Mouse (Mus musculus): ENCODE measurements around the gene Fbxo6. TPM values are rescaled to one million over a fixed set of nuclear protein-coding genes. Genes with fewer than 3 reads are reported as not detected.

Gene Fbxo6
- polyA plus RNA-seq, 1 experiment from 2014 or later: 31.9 TPM

DNA sequence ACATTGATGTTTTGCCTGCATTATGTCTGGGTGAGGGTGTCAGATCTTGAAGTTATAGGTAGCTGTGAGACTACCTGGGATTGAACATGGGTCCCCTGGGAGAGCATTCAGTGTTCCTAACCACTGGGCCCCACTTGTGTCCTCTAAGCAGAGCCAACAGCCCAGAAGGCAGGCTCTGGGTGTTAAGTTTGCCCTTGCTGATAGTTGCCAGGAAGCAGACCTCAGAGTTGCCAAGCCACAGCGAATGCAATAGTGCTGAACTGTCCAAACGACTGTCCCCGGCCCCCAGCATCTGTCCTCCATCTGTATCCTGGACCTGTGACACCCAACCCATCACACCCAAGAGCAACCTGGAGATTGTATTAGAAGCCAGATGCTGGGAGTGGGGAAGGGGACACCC, 53.3 kb downstream of the Fbxo6 start:
- no peaks in the 10 kb centered on the region for H3K79me2 ChIP-seq (ENCODE audit: inconsistent target)
- H3K27ac ChIP-seq: no peak overlapping the region
- 36% methylated on average over 3 of the region's 3 CpGs for WGBS (ENCODE audit: missing documents)
- H3K36me3 ChIP-seq (ENCODE audit: inconsistent target): no peaks in the 10 kb centered on the region
- no peak overlapping the region for H3K4me3 ChIP-seq (ENCODE audit: inconsistent target)

DNA sequence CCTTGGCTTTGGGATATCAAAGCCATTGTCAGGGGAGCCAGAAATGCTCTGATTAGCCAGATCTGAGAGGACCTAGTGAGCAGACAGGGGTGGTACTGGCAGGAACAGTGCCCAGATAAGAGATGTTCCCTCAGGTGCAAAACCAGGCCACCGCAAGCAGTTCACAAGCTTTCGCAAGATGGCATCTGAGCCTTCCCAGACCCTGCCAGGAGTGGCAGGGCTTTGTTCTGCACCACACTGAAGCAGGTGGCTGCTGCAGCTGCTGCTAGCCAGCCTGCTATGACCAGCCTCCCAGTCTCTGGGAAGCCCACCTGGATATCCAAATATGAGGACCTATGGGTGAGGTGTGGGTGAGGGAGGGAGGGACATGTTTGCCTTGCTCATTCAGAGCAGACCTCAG, 54.0 kb downstream of the Fbxo6 start:
- 92% methylated on average over 2 of the region's 2 CpGs for WGBS (ENCODE audit: missing documents)
- no peak overlapping the region for H3K27ac ChIP-seq
- no peaks in the 10 kb centered on the region for H3K79me2 ChIP-seq (ENCODE audit: inconsistent target)
- H3K36me3 ChIP-seq (ENCODE audit: inconsistent target): no peaks in the 10 kb centered on the region
- no peak overlapping the region for H3K4me3 ChIP-seq (ENCODE audit: inconsistent target)

Other genes starting within 250 kb of the Fbxo6 start
- 28.8 to 35.7 TPM (median 29.8 TPM) in 3 replicates for gene Mfn2, start 247.4 kb downstream of the Fbxo6 start, polyA plus RNA-seq (2018)
- 144 to 203 TPM (median 190 TPM) in 3 replicates for gene Plod1, start 215.4 kb downstream of the Fbxo6 start, polyA plus RNA-seq (2018)
- gene 2510039O18Rik, start 211.2 kb downstream of the Fbxo6 start, polyA plus RNA-seq (2018): 39.1 to 67.9 TPM (median 59.0 TPM) in 3 replicates
- not detected in 3 replicates for gene Nppb, start 166.4 kb downstream of the Fbxo6 start, polyA plus RNA-seq (2018)
- not detected in 3 replicates for gene Nppa, start 151.4 kb downstream of the Fbxo6 start, polyA plus RNA-seq (2018)
- 9.4 to 11.3 TPM (median 9.5 TPM) in 3 replicates for gene Clcn6, start 113.3 kb downstream of the Fbxo6 start, polyA plus RNA-seq (2018)
- gene Mthfr, start 113.1 kb downstream of the Fbxo6 start, polyA plus RNA-seq (2018): 23.2 to 110 TPM (median 45.0 TPM) in 3 replicates
- 19.8 to 35.9 TPM (median 33.6 TPM) in 3 replicates for gene Agtrap, start 64.1 kb downstream of the Fbxo6 start, polyA plus RNA-seq (2018)
- 7.8 to 13.8 TPM (median 12.4 TPM) in 3 replicates for gene Mad2l2, start 21.8 kb downstream of the Fbxo6 start, polyA plus RNA-seq (2018)
- gene Draxin, start 21.4 kb downstream of the Fbxo6 start, polyA plus RNA-seq (2018): not detected in 3 replicates
- 1.5 to 3.2 TPM (median 1.7 TPM) in 3 replicates for gene Fbxo44, start 8.3 kb upstream of the Fbxo6 start, polyA plus RNA-seq (2018)
- not detected in 3 replicates for gene Fbxo2, start 8.5 kb upstream of the Fbxo6 start, polyA plus RNA-seq (2018)
- not detected in 3 replicates for gene Disp3, start 135.8 kb upstream of the Fbxo6 start, polyA plus RNA-seq (2018)